Mouse (Mus musculus) limb, embryonic 14.5 days (tissue): ENCODE measurements around the gene Pibf1. TPM values are rescaled to one million over a fixed set of nuclear protein-coding genes. Genes with fewer than 3 reads are reported as not detected.

Experiments used
- ATAC-seq: fragments of 200-750 bp; cut with Nextera tagmentation; 2 replicates; pipeline ENCODE4 v1.8.0; 2017; ENCODE audit warnings: low read depth, moderate number of reproducible peaks, moderate TSS enrichment; ENCODE audit not compliant: low FRiP score
- DNase-seq: peaks from one replicate; pipeline ENCODE4 v3.0.0-alpha.2; 2015; ENCODE audit warnings: low spot score
- H3K27ac ChIP-seq: fragments of 300-500 bp; sonication (generic); replicated peaks from 2 replicates; pipeline ENCODE4 v1.5.1; 2014; ENCODE audit warnings: low read depth, mild to moderate bottlenecking, low read length, moderate library complexity, mixed read lengths
- H3K27me3 ChIP-seq: fragments of 300-500 bp; sonication (generic); 2 replicates; pipeline ENCODE4 v1.6.1; 2014; ENCODE audit warnings: low read length, mixed read lengths; ENCODE audit not compliant: control insufficient read depth, insufficient read depth
- H3K36me3 ChIP-seq: fragments of 300-500 bp; sonication (generic); 2 replicates; pipeline ENCODE4 v1.6.1; 2014; ENCODE audit warnings: mild to moderate bottlenecking, low read length, moderate library complexity, mixed read lengths; ENCODE audit not compliant: control insufficient read depth, insufficient read depth
- H3K4me1 ChIP-seq: fragments of 300-500 bp; sonication (generic); 2 replicates; pipeline ENCODE4 v1.6.1; 2014; ENCODE audit warnings: antibody characterized with exemption, low read length, mixed read lengths; ENCODE audit not compliant: control insufficient read depth, insufficient read depth
- H3K4me2 ChIP-seq: fragments of 300-500 bp; sonication (generic); replicated peaks from 2 replicates; pipeline ENCODE4 v1.6.1; 2014; ENCODE audit warnings: low read depth, mild to moderate bottlenecking, low read length, moderate library complexity; ENCODE audit not compliant: severe bottlenecking
- H3K4me3 ChIP-seq: fragments of 300-500 bp; sonication (generic); replicated peaks from 2 replicates; pipeline ENCODE4 v1.5.1; 2014; ENCODE audit warnings: low read length
- H3K9ac ChIP-seq: fragments of 300-500 bp; sonication (generic); 2 replicates; pipeline ENCODE4 v1.6.1; 2014; ENCODE audit warnings: mild to moderate bottlenecking, low read depth, low read length, moderate library complexity; ENCODE audit not compliant: severe bottlenecking
- H3K9me3 ChIP-seq: fragments of 300-500 bp; sonication (generic); 2 replicates; pipeline ENCODE4 v1.6.1; 2016; ENCODE audit warnings: low read length; ENCODE audit not compliant: control insufficient read depth
- POLR2A ChIP-seq: fragments of 200-500 bp; IDR thresholded peaks from 2 replicates; pipeline ENCODE4 v1.8.0; 2012; ENCODE audit warnings: inconsistent platforms, mild to moderate bottlenecking, moderate library complexity, borderline replicate concordance; ENCODE audit not compliant: insufficient read depth, insufficient read length; ENCODE audit errors: extremely low read depth
- WGBS: fragments of 180-500 bp; shearing (Covaris S2); extraction: QIAGEN DNeasy Blood & Tissue Kit; methylation state at CpG from one replicate; pipeline ENCODE4 v1.1.7; 2014; 5-methylcytosine and 5-hydroxymethylcytosine counted together
- polyA plus RNA-seq, 2 experiments: library from polyadenylated mRNA; depleted of rRNA in 1 of 2; stranded (reverse) in 1 of 2; unstranded in 1 of 2; fragments of >200 nt; fragmentation: Nextera tagmentation in 1 of 2; extraction: Ambion mirVana in 1 of 2; gene quantifications; 2 replicates each; pipeline versions ENCODE4 v1.2.1 to v1.2.3; 2012 to 2014

Gene Pibf1
- polyA plus RNA-seq, 2 experiments: 9.8 to 14.5 TPM

GRCm38 (mm10) chr14:99107631-99108187 lies 8.5 kb downstream of the Pibf1 start:
- H3K4me2 ChIP-seq: no peak overlapping the region
- H3K27ac ChIP-seq: no peak overlapping the region
- no peaks in the 10 kb centered on the region for H3K9me3 ChIP-seq
- ATAC-seq (no peak), DNase-seq (no peak)
- TF ChIP-seq POLR2A: no peak
- WGBS: 93% methylated on average over 2 of the region's 2 CpGs
- no peaks in the 10 kb centered on the region for H3K4me1 ChIP-seq
- no peaks in the 10 kb centered on the region for H3K27me3 ChIP-seq
- no peak overlapping the region for H3K4me3 ChIP-seq
- peaks cover 64% of the 10 kb centered on the region for H3K36me3 ChIP-seq
- H3K9ac ChIP-seq: no peak overlapping the region

DNA sequence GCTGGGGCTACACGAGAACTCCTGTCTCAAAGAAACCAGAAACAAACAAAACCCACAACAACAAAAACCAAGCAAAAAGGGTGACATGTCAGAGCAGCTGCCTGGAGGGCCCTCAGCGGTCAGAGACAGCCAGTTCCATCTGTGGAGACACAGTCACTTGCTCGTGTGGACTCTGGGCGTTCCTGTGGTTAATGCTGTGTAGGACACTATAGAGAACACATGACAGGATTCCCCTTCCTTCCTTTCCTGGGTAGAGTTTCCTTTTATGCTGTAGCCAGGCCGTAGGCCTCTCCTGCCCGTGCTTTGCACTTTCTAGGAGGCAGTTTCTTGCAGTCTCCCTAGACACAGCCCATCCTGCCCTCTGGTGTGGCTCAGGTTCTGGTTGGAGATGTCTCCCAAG lies 9.5 kb downstream of the Pibf1 start:
- DNase-seq: no peak
- no peaks in the 10 kb centered on the region for H3K9me3 ChIP-seq
- no peak overlapping the region for H3K4me3 ChIP-seq
- H3K36me3 ChIP-seq: peaks cover 66% of the 10 kb centered on the region
- no peaks in the 10 kb centered on the region for H3K27me3 ChIP-seq
- no peak for TF ChIP-seq POLR2A
- no peak overlapping the region for H3K27ac ChIP-seq
- H3K4me1 ChIP-seq: no peaks in the 10 kb centered on the region
- ATAC-seq: no peak
- no peak overlapping the region for H3K9ac ChIP-seq
- WGBS: 87% methylated on average over 6 of the region's 6 CpGs
- H3K4me2 ChIP-seq: no peak overlapping the region

- DNase-seq (no peak), ATAC-seq (no peak)
- Histone ChIP-seq H3K36me3 (peaks cover 34% of the 10 kb centered on the region), H3K9ac (no peak overlapping the region), H3K27me3 (no peaks in the 10 kb centered on the region), H3K9me3 (no peaks in the 10 kb centered on the region), H3K4me3 (no peak overlapping the region), H3K27ac (no peak overlapping the region), H3K4me1 (no peaks in the 10 kb centered on the region), H3K4me2 (no peak overlapping the region)
- no peak for TF ChIP-seq POLR2A
- WGBS: 79% methylated on average over 4 of the region's 4 CpGs
Observed at GRCm38 (mm10) chr14:99117576-99117975, 18.4 kb downstream of the Pibf1 start.

DNA sequence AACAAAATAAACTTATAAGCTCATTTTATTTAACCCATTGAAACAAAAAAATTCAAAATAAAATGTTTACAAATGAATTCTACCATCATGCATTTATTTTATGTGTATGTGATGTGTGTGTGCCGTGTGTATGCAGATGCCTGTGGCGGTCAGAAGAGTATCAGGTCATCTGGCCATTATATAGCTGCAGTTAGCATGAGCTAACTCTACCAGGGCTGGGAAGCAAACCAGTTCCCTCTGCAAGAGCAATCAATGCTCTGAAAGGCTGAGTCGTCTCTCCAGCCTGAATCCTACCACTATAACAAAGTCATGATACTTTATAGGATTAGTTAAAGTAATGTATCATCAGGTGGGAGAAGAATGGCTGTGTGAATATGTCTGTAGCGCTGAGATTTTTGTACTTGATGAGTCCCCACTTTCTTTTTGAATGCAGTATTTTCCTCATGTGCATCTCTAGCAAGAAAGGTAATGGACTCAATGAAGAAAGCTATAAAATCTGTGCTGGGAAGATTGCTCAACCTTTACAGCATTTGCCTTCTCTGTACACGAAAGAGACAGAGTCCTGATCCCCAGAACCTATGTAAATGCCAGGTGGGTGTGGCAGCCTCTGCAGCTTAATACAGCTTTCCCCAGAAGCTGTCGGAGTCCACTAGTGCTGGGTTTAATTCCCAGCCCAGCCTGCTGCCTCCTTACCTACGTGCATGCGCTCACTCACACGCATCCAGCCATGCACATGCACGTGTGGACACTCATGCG lies 22.5 kb downstream of the Pibf1 start:
- H3K36me3 ChIP-seq: peaks cover 20% of the 10 kb centered on the region
- DNase-seq: no peak

GRCm38 (mm10) chr14:99124076-99124475 lies 24.9 kb downstream of the Pibf1 start:
- no peaks in the 10 kb centered on the region for H3K9me3 ChIP-seq
- no peak overlapping the region for H3K9ac ChIP-seq
- no peaks in the 10 kb centered on the region for H3K4me1 ChIP-seq
- DNase-seq: no peak
- no peak overlapping the region for H3K27ac ChIP-seq
- no peak for ATAC-seq
- H3K4me2 ChIP-seq: no peak overlapping the region
- peaks cover 15% of the 10 kb centered on the region; the same call in 1 of the 2 replicates for H3K36me3 ChIP-seq
- WGBS: 88% methylated on average over 4 of the region's 4 CpGs
- no peak for TF ChIP-seq POLR2A
- H3K4me3 ChIP-seq: no peak overlapping the region
- no peaks in the 10 kb centered on the region for H3K27me3 ChIP-seq

More for the DNA sequence above, 22.5 kb downstream of the Pibf1 start:
- WGBS: 86% methylated on average over 11 of the region's 11 CpGs
- ATAC-seq: no peak
- TF ChIP-seq POLR2A: no peak
- Histone ChIP-seq H3K4me3 (no peak overlapping the region), H3K4me1 (no peaks in the 10 kb centered on the region), H3K9ac (no peak overlapping the region), H3K4me2 (no peak overlapping the region), H3K27me3 (no peaks in the 10 kb centered on the region), H3K9me3 (no peaks in the 10 kb centered on the region), H3K27ac (no peak overlapping the region)

GRCm38 (mm10) chr14:99126713-99127112 lies 27.5 kb downstream of the Pibf1 start:
- ATAC-seq (no peak), DNase-seq (no peak)
- no peak overlapping the region for H3K27ac ChIP-seq
- WGBS: 80% methylated on average over 4 of the region's 4 CpGs
- no peaks in the 10 kb centered on the region for H3K9me3 ChIP-seq
- no peak overlapping the region for H3K9ac ChIP-seq
- no peaks in the 10 kb centered on the region for H3K4me1 ChIP-seq
- H3K27me3 ChIP-seq: no peaks in the 10 kb centered on the region
- no peak overlapping the region for H3K4me2 ChIP-seq
- no peak overlapping the region for H3K4me3 ChIP-seq
- peaks cover 11% of the 10 kb centered on the region; the same call in 1 of the 2 replicates for H3K36me3 ChIP-seq
- TF ChIP-seq POLR2A: no peak
